Mouse (Mus musculus) heart, embryonic 16.5 days (tissue): ENCODE measurements around the gene Ube2g1. TPM values are rescaled to one million over a fixed set of nuclear protein-coding genes. Genes with fewer than 3 reads are reported as not detected.

ENCODE experiments used
- ATAC-seq: fragments of 200-750 bp; cut with Nextera tagmentation; replicated peaks from 2 replicates; pipeline ENCODE4 v1.8.0; 2017; ENCODE audit warnings: moderate number of reproducible peaks; ENCODE audit not compliant: insufficient read depth, low FRiP score; ENCODE audit errors: extremely low read depth
- H3K27ac ChIP-seq: fragments of 300-500 bp; sonication (generic); 2 replicates; pipeline ENCODE4 v1.5.1; 2014; ENCODE audit warnings: mild to moderate bottlenecking, low read length, control low read depth, moderate library complexity
- H3K27me3 ChIP-seq: fragments of 300-500 bp; sonication (generic); 2 replicates; pipeline ENCODE4 v1.6.1; 2014; ENCODE audit warnings: low read length, mixed read lengths; ENCODE audit not compliant: control insufficient read depth, insufficient read depth
- H3K36me3 ChIP-seq: fragments of 300-500 bp; sonication (generic); 2 replicates; pipeline ENCODE4 v1.6.1; 2014; ENCODE audit not compliant: control insufficient read depth, insufficient read depth
- H3K4me1 ChIP-seq: fragments of 300-500 bp; sonication (generic); 2 replicates; pipeline ENCODE4 v1.6.1; 2014; ENCODE audit warnings: low read length, mixed read lengths; ENCODE audit not compliant: control insufficient read depth, insufficient read depth
- H3K4me2 ChIP-seq: fragments of 300-500 bp; sonication (generic); 2 replicates; pipeline ENCODE4 v1.6.1; 2014; ENCODE audit warnings: low read depth, mild to moderate bottlenecking, control low read depth, low read length
- H3K4me3 ChIP-seq: fragments of 300-500 bp; sonication (generic); 2 replicates; pipeline ENCODE4 v1.5.1; 2014; ENCODE audit warnings: mild to moderate bottlenecking, control low read depth, low read length
- H3K9ac ChIP-seq: fragments of 300-500 bp; sonication (generic); 2 replicates; pipeline ENCODE4 v1.6.1; 2014; ENCODE audit warnings: low read length, control low read depth
- H3K9me3 ChIP-seq: fragments of 300-500 bp; sonication (generic); replicated peaks from 2 replicates; pipeline ENCODE4 v1.6.1; 2016; ENCODE audit warnings: low read length; ENCODE audit not compliant: control insufficient read depth
- WGBS: fragments of 180-500 bp; shearing (Covaris S2); extraction: QIAGEN DNeasy Blood & Tissue Kit; methylation state at CpG from one replicate; pipeline ENCODE4 v1.1.7; 2014; 5-methylcytosine and 5-hydroxymethylcytosine counted together
- polyA plus RNA-seq: library from polyadenylated mRNA; unstranded; fragments of >200 nt; fragmentation: Nextera tagmentation; extraction: Ambion mirVana; gene quantifications from 2 replicates; pipeline ENCODE4 v1.2.1, GENCODE M21; 2015

Ube2g1 gene
- polyA plus RNA-seq, 1 experiment from 2014 or later = 67.2 TPM

- peaks cover 3% of the 10 kb centered on the region; the same call in 1 of the 2 replicates for H3K36me3 ChIP-seq
- WGBS = 93% methylated on average over 1 of the region's 1 CpGs
- H3K4me3 ChIP-seq = no peak overlapping the region
- no peak overlapping the region for H3K9ac ChIP-seq
- H3K9me3 ChIP-seq = no peaks in the 10 kb centered on the region
- H3K4me2 ChIP-seq = no peak overlapping the region
- no peaks in the 10 kb centered on the region; the same call in 1 of the 2 replicates for H3K4me1 ChIP-seq
- ATAC-seq = no peak
- no peaks in the 10 kb centered on the region for H3K27me3 ChIP-seq
- H3K27ac ChIP-seq = no peak overlapping the region
These were observed 11.4 kb downstream of the Ube2g1 start for GRCm38 (mm10) chr11:72618476-72618875.

- Histone ChIP-seq H3K9me3 (peaks cover 4% of the 10 kb centered on the region), H3K4me1 (no peaks in the 10 kb centered on the region), H3K27ac (no peak overlapping the region), H3K9ac (no peak overlapping the region), H3K36me3 (peaks cover 5% of the 10 kb centered on the region; the same call in 1 of the 2 replicates), H3K4me2 (no peak overlapping the region), H3K4me3 (no peak overlapping the region), H3K27me3 (no peaks in the 10 kb centered on the region)
- no peak for ATAC-seq
- WGBS = 67% methylated on average over 4 of the region's 4 CpGs
These were observed 35.6 kb downstream of the Ube2g1 start for GRCm38 (mm10) chr11:72642730-72643129.

GRCm38 (mm10) chr11:72645386-72645785 is 38.3 kb downstream of the Ube2g1 start:
- no peaks in the 10 kb centered on the region for H3K4me1 ChIP-seq
- no peak overlapping the region for H3K4me2 ChIP-seq
- H3K27me3 ChIP-seq = no peaks in the 10 kb centered on the region
- peaks cover 4% of the 10 kb centered on the region for H3K9me3 ChIP-seq
- peaks cover 5% of the 10 kb centered on the region; the same call in 1 of the 2 replicates for H3K36me3 ChIP-seq
- WGBS = 78% methylated on average over 5 of the region's 5 CpGs
- no peak overlapping the region for H3K4me3 ChIP-seq
- H3K9ac ChIP-seq = no peak overlapping the region
- no peak overlapping the region for H3K27ac ChIP-seq
- no peak for ATAC-seq

GRCm38 (mm10) chr11:72650347-72650746 is 43.3 kb downstream of the Ube2g1 start:
- no peak for ATAC-seq
- H3K27ac ChIP-seq = no peak overlapping the region

GRCm38 (mm10) chr11:72659918-72660317 is 52.8 kb downstream of the Ube2g1 start:
- H3K9me3 ChIP-seq = peaks cover 2% of the 10 kb centered on the region; the same call in 1 of the 2 replicates
- ATAC-seq = no peak
- no peaks in the 10 kb centered on the region for H3K4me1 ChIP-seq
- no peaks in the 10 kb centered on the region for H3K36me3 ChIP-seq
- no peak overlapping the region for H3K4me3 ChIP-seq
- no peak overlapping the region for H3K4me2 ChIP-seq
- H3K27me3 ChIP-seq = no peaks in the 10 kb centered on the region
- no peak overlapping the region for H3K9ac ChIP-seq
- no peak overlapping the region for H3K27ac ChIP-seq

More at GRCm38 (mm10) chr11:72650347-72650746, 43.3 kb downstream of the Ube2g1 start:
- Histone ChIP-seq H3K36me3 (no peaks in the 10 kb centered on the region), H3K4me3 (no peak overlapping the region), H3K9me3 (no peaks in the 10 kb centered on the region), H3K27me3 (no peaks in the 10 kb centered on the region), H3K4me1 (no peaks in the 10 kb centered on the region), H3K4me2 (no peak overlapping the region), H3K9ac (no peak overlapping the region)
- 62% methylated on average over 2 of the region's 2 CpGs for WGBS

- H3K27me3 ChIP-seq = no peaks in the 10 kb centered on the region
- H3K4me1 ChIP-seq = no peaks in the 10 kb centered on the region
- H3K9ac ChIP-seq = no peak overlapping the region
- no peak overlapping the region for H3K4me3 ChIP-seq
- no peak overlapping the region for H3K27ac ChIP-seq
- H3K9me3 ChIP-seq = peaks cover 2% of the 10 kb centered on the region; the same call in 1 of the 2 replicates
- no peak for ATAC-seq
- no peak overlapping the region for H3K4me2 ChIP-seq
- no peaks in the 10 kb centered on the region for H3K36me3 ChIP-seq
- 96% methylated on average over 1 of the region's 1 CpGs for WGBS
These were observed 53.3 kb downstream of the Ube2g1 start for GRCm38 (mm10) chr11:72660359-72660758.

- 86% methylated on average over 4 of the region's 4 CpGs for WGBS
- no peak overlapping the region for H3K27ac ChIP-seq
- no peak overlapping the region for H3K9ac ChIP-seq
- no peak overlapping the region for H3K4me3 ChIP-seq
- no peaks in the 10 kb centered on the region for H3K4me1 ChIP-seq
- no peak overlapping the region for H3K4me2 ChIP-seq
- no peak for ATAC-seq
- H3K27me3 ChIP-seq = no peaks in the 10 kb centered on the region
- no peaks in the 10 kb centered on the region for H3K9me3 ChIP-seq
- 0 out of 2 replicates have a peak, but pooled peaks cover 4% of the 10 kb centered on the region for H3K36me3 ChIP-seq
These were observed 57.6 kb downstream of the Ube2g1 start for GRCm38 (mm10) chr11:72664641-72665040.

GRCm38 (mm10) chr11:72670634-72671033 is 63.6 kb downstream of the Ube2g1 start:
- ATAC-seq = no peak
- Histone ChIP-seq H3K27ac (no peak overlapping the region), H3K4me2 (no peak overlapping the region), H3K4me3 (no peak overlapping the region), H3K9me3 (no peaks in the 10 kb centered on the region), H3K27me3 (no peaks in the 10 kb centered on the region), H3K36me3 (0 out of 2 replicates have a peak, but pooled peaks cover 4% of the 10 kb centered on the region), H3K4me1 (peaks cover 6% of the 10 kb centered on the region; the same call in 1 of the 2 replicates), H3K9ac (no peak overlapping the region)

GRCm38 (mm10) chr11:72671294-72671988 is 64.4 kb downstream of the Ube2g1 start:
- 0 out of 2 replicates have a peak, but pooled peaks cover 4% of the 10 kb centered on the region for H3K36me3 ChIP-seq
- peaks cover 6% of the 10 kb centered on the region; the same call in 1 of the 2 replicates for H3K4me1 ChIP-seq
- H3K9me3 ChIP-seq = no peaks in the 10 kb centered on the region
- no peak overlapping the region for H3K9ac ChIP-seq
- no peak overlapping the region for H3K27ac ChIP-seq
- no peak overlapping the region for H3K4me2 ChIP-seq
- 61% methylated on average over 6 of the region's 6 CpGs for WGBS
- H3K27me3 ChIP-seq = no peaks in the 10 kb centered on the region
- no peak overlapping the region for H3K4me3 ChIP-seq
- ATAC-seq = no peak
